Comparison of ENCODE assay signal across 10 mouse cellular contexts in the genomic region with DNA sequence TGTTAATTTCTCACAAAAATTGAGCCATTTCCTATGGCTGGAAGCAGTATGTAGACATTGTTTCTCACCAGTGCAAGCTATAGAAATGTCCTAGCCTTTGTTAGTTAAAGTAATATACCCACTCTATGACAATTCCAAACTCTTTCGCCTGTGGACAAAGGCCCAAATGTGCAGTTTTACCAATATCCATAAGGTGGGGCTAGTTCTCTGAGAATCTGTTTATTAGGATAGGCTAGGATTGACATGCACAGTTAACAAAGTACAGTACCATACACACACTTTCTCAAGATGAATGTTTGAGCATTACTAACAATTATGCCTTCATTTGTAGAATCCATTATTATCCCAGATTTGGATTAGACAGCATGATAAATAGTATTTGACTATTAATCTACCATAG. TPM values are rescaled to one million over a fixed set of nuclear protein-coding genes. Genes with fewer than 3 reads are reported as not detected.
DNase-seq lines count a peak whose midpoint lies in the region; ATAC-seq lines count a peak whose summit lies in the region.
"Had no signal": no experiment of that assay in that cellular context is flagged by ENCODE, and none has a peak within 500 bp of the region (broad histone marks: within the 10 kb centered on the region; RNA-seq: fewer than 3 reads in every experiment).

No protein-coding gene starts in this region.

- H3K4me3 ChIP-seq in heart, embryonic 10.5 days, result no peak overlapping the region
- no peak overlapping the region for H3K4me3 ChIP-seq in hindbrain, embryonic 16.5 days (ENCODE audit: low read length)
- H3K4me3 ChIP-seq: limb, embryonic 15.5 days had no signal

- 40% methylated on average over 1 of the region's 1 CpGs for WGBS in heart, embryonic 10.5 days
- 46% methylated on average over 1 of the region's 1 CpGs for WGBS in hindbrain, embryonic 16.5 days

- no peak overlapping the region for H3K27ac ChIP-seq in heart, embryonic 10.5 days
- H3K27ac ChIP-seq in hindbrain, embryonic 16.5 days (ENCODE audit: low read depth, low read length), result no peak overlapping the region
- H3K27ac ChIP-seq: limb, embryonic 15.5 days had no signal

- no peaks in the 10 kb centered on the region for H3K27me3 ChIP-seq in heart, embryonic 10.5 days (ENCODE audit: insufficient read depth, poor library complexity, severe bottlenecking)
- no peaks in the 10 kb centered on the region for H3K27me3 ChIP-seq in hindbrain, embryonic 16.5 days (replicated peaks; ENCODE audit: control insufficient read depth, insufficient read depth, low read length)
- H3K27me3 ChIP-seq: limb, embryonic 15.5 days had no signal

- no peaks in the 10 kb centered on the region for H3K4me1 ChIP-seq in heart, embryonic 10.5 days
- H3K4me1 ChIP-seq in hindbrain, embryonic 16.5 days (ENCODE audit: control insufficient read depth, insufficient read depth, low read depth, low read length), result no peaks in the 10 kb centered on the region
- H3K4me1 ChIP-seq: limb, embryonic 15.5 days had no signal

- H3K9ac ChIP-seq in hindbrain, embryonic 16.5 days (ENCODE audit: low read depth, low read length), result no peak overlapping the region
- H3K9ac ChIP-seq: limb, embryonic 15.5 days had no signal

- H3K9me3 ChIP-seq in heart, embryonic 10.5 days, result no peaks in the 10 kb centered on the region
- H3K9me3 ChIP-seq in hindbrain, embryonic 16.5 days (ENCODE audit: control insufficient read depth, low read length), result no peaks in the 10 kb centered on the region
- H3K9me3 ChIP-seq: limb, embryonic 15.5 days had no signal

- peak; percentile 80 for ATAC-seq in hindbrain, embryonic 16.5 days
- peak; percentile 52; the same call in 1 of the 2 replicates for ATAC-seq in megakaryocyte, adult 5-6 weeks (ENCODE audit: poor library complexity, severe bottlenecking)

- H3K4me2 ChIP-seq in hindbrain, embryonic 16.5 days (ENCODE audit: low read length), result no peak overlapping the region
- H3K4me2 ChIP-seq: limb, embryonic 15.5 days had no signal

- DNase-seq in heart, adult 18-20 months, result peak; percentile 41 to 72
- no peak for DNase-seq in heart, embryonic 10.5 days (ENCODE audit: low spot score)
- peak; percentile 31 for DNase-seq in ES-CJ7 (ENCODE audit: low read depth, low spot score)
- DNase-seq in embryo, embryonic 11 days, result peak; percentile 48
- no peak for DNase-seq in spleen, postnatal 14 days (ENCODE audit: low spot score in 2 of 2)
- no peak for DNase-seq in gastrocnemius, postnatal 4 days (ENCODE audit: low spot score in 2 of 2)

- H3K36me3 ChIP-seq in heart, embryonic 10.5 days, result no peaks in the 10 kb centered on the region
- no peaks in the 10 kb centered on the region for H3K36me3 ChIP-seq in hindbrain, embryonic 16.5 days (ENCODE audit: control insufficient read depth, insufficient read depth, low read length)
- H3K36me3 ChIP-seq: limb, embryonic 15.5 days had no signal

RNA-seq across cellular contexts. Expression of gene Lrrc19, which starts 19.8 kb away (rescaled TPM):
- total RNA-seq in heart, adult 18-20 months (2021), result not detected
- 0.36 and 0.65 TPM in 2 replicates for polyA plus RNA-seq in heart, embryonic 10.5 days (2016; fragmentation: Nextera tagmentation; extraction: Ambion mirVana)
- 0.21 and 0.22 TPM in 2 replicates for polyA plus RNA-seq in hindbrain, embryonic 16.5 days (2015; fragmentation: Nextera tagmentation; extraction: Ambion mirVana)
- total RNA-seq in megakaryocyte, adult 5-6 weeks (2015), result not detected in 2 replicates
- not detected in 2 replicates for total RNA-seq in megakaryocyte, adult 5-6 weeks (2017)
- not detected for total RNA-seq in gastrocnemius, postnatal 4 days (2021)
- total RNA-seq: adrenal gland, postnatal 36 days had no signal

RNA-seq across cellular contexts. Expression of gene Ift74, which starts 55.4 kb away (rescaled TPM):
- total RNA-seq in heart, adult 18-20 months (2021), result 1 to 10 TPM; 3.2 to 4.5 TPM
- 13.9 and 21.5 TPM in 2 replicates for polyA plus RNA-seq in heart, embryonic 10.5 days (2016; fragmentation: Nextera tagmentation; extraction: Ambion mirVana)
- polyA plus RNA-seq in hindbrain, embryonic 16.5 days (2015; fragmentation: Nextera tagmentation; extraction: Ambion mirVana), result 20.4 and 21.9 TPM in 2 replicates
- total RNA-seq in megakaryocyte, adult 5-6 weeks (2015), result 3.4 and 4.5 TPM in 2 replicates
- total RNA-seq in megakaryocyte, adult 5-6 weeks (2017), result 6.3 and 13.7 TPM in 2 replicates
- total RNA-seq in gastrocnemius, postnatal 4 days (2021), result 10 to 100 TPM; 11.7 to 15.4 TPM

Comparison
In these comparisons a context has a peak if more than half of its experiments do, and no peak if none do; other contexts are left out.
1. DNase-seq: peak in heart, adult 18-20 months (2 of 2), ES-CJ7 (single experiment) and embryo, embryonic 11 days (single experiment); none in heart, embryonic 10.5 days (single experiment), spleen, postnatal 14 days (0 of 2) and gastrocnemius, postnatal 4 days (0 of 2).